Mouse (Mus musculus): ENCODE data around the gene Mapk14. TPM values are rescaled to one million over a fixed set of nuclear protein-coding genes. Genes with fewer than 3 reads are reported as not detected.

Mapk14 gene
- polyA plus RNA-seq, 1 experiment from 2014 or later: 47.2 TPM

DNA sequence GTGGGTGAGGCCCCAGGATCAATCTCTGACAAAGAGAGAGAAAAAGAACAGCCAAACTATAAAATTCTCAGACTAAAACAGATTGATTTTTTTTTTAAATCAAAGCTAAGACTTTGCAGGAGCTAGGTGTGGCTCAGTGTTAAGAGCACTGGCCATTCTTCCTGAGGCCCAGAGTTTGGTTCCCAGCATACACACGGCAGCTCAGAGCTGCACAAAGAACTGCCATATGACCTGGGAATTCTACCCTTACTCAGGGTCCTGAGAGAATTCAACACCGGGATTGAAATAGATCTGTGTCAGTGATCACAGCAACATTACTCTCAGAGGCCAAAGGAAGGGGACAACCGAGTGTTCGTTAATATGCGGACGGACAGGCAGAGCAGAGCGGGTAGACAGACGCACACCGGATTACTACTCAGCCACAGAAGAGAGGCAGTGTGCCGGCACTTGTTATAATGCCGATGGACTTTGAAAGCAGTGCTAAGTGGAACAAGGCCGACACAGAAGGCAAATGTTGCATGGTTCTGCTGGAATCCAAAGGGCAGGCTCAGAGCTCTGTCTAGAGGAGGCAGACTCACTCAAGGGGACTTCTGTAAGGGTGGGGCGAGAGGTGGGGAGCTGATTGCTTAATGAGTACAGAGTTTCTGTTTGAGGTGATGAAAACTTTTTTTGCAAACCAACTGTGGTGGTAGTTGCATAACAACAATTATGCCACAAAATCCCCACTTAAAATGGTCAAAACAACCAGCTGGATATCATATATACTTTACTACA, 8.6 kb upstream of the Mapk14 start:
- Histone ChIP-seq H3K27me3 (ENCODE audit: control insufficient read depth, insufficient read depth, low read length) (no peaks in the 10 kb centered on the region), H3K4me3 (ENCODE audit: low read depth, low read length) (no peak overlapping the region), H3K36me3 (ENCODE audit: control insufficient read depth, insufficient read depth, low read length) (no peaks in the 10 kb centered on the region), H3K4me1 (ENCODE audit: control insufficient read depth, insufficient read depth, low read length) (no peaks in the 10 kb centered on the region), H3K27ac (ENCODE audit: low read depth, low read length) (no peak overlapping the region), H3K4me2 (no peak overlapping the region), H3K9me3 (ENCODE audit: control insufficient read depth, low read length) (no peaks in the 10 kb centered on the region), H3K9ac (ENCODE audit: low read length) (no peak overlapping the region)
- no peak for ATAC-seq (ENCODE audit: low FRiP score)
- no peak for DNase-seq (ENCODE audit: low spot score, missing footprints)
- WGBS: 74% methylated on average over 13 of the region's 13 CpGs

GRCm38 (mm10) chr17:28683601-28684000, 7.5 kb upstream of the Mapk14 start:
- Histone ChIP-seq H3K4me2 (no peak overlapping the region), H3K4me3 (ENCODE audit: low read depth, low read length) (no peak overlapping the region), H3K9me3 (ENCODE audit: control insufficient read depth, low read length) (no peaks in the 10 kb centered on the region), H3K36me3 (ENCODE audit: control insufficient read depth, insufficient read depth, low read length) (no peaks in the 10 kb centered on the region), H3K9ac (ENCODE audit: low read length) (no peak overlapping the region), H3K4me1 (ENCODE audit: control insufficient read depth, insufficient read depth, low read length) (no peaks in the 10 kb centered on the region), H3K27me3 (ENCODE audit: control insufficient read depth, insufficient read depth, low read length) (0 out of 2 replicates have a peak, but pooled peaks cover 2% of the 10 kb centered on the region), H3K27ac (ENCODE audit: low read depth, low read length) (no peak overlapping the region)
- no peak for ATAC-seq (ENCODE audit: low FRiP score)
- no peak for DNase-seq (ENCODE audit: low spot score, missing footprints)
- WGBS: 62% methylated on average over 1 of the region's 1 CpGs

DNA sequence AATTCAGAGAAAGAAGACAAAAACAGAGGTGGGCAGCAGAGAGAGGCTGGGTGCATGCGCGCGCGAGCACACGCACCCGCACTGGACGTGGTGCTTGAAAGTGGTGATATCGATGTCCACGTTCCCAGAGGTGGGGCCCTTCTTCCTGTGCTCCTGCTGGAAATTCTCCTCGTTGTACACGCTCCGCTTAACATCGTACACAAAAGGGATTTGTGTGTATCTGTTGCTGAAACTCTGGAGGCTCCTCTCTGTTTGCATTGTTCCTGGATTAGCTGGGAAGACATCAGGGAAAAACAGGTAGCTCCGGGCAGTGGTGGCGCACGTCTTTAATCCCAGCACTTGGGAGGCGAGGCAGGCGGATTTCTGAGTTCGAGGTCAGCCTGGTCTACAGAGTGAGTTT, 6.5 kb upstream of the Mapk14 start:
- DNase-seq (ENCODE audit: low spot score, missing footprints) (no peak), ATAC-seq (ENCODE audit: low FRiP score) (no peak)
- H3K36me3 ChIP-seq (ENCODE audit: control insufficient read depth, insufficient read depth, low read length): no peaks in the 10 kb centered on the region
- H3K4me1 ChIP-seq (ENCODE audit: control insufficient read depth, insufficient read depth, low read length): peaks cover 4% of the 10 kb centered on the region
- no peak overlapping the region for H3K4me3 ChIP-seq (ENCODE audit: low read depth, low read length)
- H3K4me2 ChIP-seq: no peak overlapping the region
- H3K9me3 ChIP-seq (ENCODE audit: control insufficient read depth, low read length): no peaks in the 10 kb centered on the region
- 56% methylated on average over 19 of the region's 19 CpGs for WGBS
- H3K27ac ChIP-seq (ENCODE audit: low read depth, low read length): no peak overlapping the region
- peaks cover 6% of the 10 kb centered on the region for H3K27me3 ChIP-seq (ENCODE audit: control insufficient read depth, insufficient read depth, low read length)
- H3K9ac ChIP-seq (ENCODE audit: low read length): no peak overlapping the region

DNA sequence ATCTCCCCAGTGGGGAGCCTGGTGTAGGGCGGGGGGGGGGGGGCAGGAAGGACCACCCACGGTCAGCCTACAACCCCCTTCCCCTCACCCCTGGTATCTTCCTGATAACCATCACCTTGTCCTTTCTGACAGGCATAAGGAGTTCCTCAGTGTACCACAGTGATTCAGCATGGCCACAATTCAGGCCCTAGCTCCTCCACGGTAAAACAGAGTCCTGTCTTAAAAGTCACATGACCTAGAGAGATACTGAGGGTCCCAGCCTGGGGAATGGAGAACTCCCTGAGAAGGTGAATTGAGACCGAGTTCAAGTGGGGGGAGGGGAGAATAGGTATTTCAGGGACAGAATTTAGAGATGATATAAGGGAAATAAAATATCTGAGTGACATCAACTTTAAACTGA, 3.8 kb upstream of the Mapk14 start:
- Histone ChIP-seq H3K27ac (ENCODE audit: low read depth, low read length) (no peak overlapping the region), H3K4me1 (ENCODE audit: control insufficient read depth, insufficient read depth, low read length) (peaks cover 5% of the 10 kb centered on the region), H3K36me3 (ENCODE audit: control insufficient read depth, insufficient read depth, low read length) (no peaks in the 10 kb centered on the region), H3K9me3 (ENCODE audit: control insufficient read depth, low read length) (no peaks in the 10 kb centered on the region), H3K4me2 (no peak overlapping the region), H3K4me3 (ENCODE audit: low read depth, low read length) (no peak overlapping the region), H3K27me3 (ENCODE audit: control insufficient read depth, insufficient read depth, low read length) (peaks cover 6% of the 10 kb centered on the region), H3K9ac (ENCODE audit: low read length) (no peak overlapping the region)
- 48% methylated on average over 4 of the region's 4 CpGs for WGBS
- no peak for DNase-seq (ENCODE audit: low spot score, missing footprints)
- ATAC-seq (ENCODE audit: low FRiP score): no peak

GRCm38 (mm10) chr17:28689586-28690283, 1.4 kb upstream of the Mapk14 start, which contains the start of gene Slc26a8:
Slc26a8 (minus strand) TSS chr17:28690233.
- H3K4me2 ChIP-seq: peak within 1 kb of the TSS; percentile 83
- WGBS: 9% methylated on average over 40 of the region's 40 CpGs
- H3K9me3 ChIP-seq (ENCODE audit: control insufficient read depth, low read length): no peaks in the 10 kb centered on the region
- DNase-seq (ENCODE audit: low spot score, missing footprints): peak; percentile 93
- no peak for ATAC-seq (ENCODE audit: low FRiP score)
- peak within 1 kb of the TSS; percentile 92 for H3K9ac ChIP-seq (ENCODE audit: low read length)
- peaks cover 16% of the 10 kb centered on the region for H3K4me1 ChIP-seq (ENCODE audit: control insufficient read depth, insufficient read depth, low read length)
- peaks cover 6% of the 10 kb centered on the region for H3K27me3 ChIP-seq (ENCODE audit: control insufficient read depth, insufficient read depth, low read length)
- H3K4me3 ChIP-seq (ENCODE audit: low read depth, low read length): peak within 1 kb of the TSS; percentile 94
- peak within 1 kb of the TSS; percentile 40; the same call in 1 of the 2 replicates for H3K27ac ChIP-seq (ENCODE audit: low read depth, low read length)
- no peaks in the 10 kb centered on the region for H3K36me3 ChIP-seq (ENCODE audit: control insufficient read depth, insufficient read depth, low read length)

DNA sequence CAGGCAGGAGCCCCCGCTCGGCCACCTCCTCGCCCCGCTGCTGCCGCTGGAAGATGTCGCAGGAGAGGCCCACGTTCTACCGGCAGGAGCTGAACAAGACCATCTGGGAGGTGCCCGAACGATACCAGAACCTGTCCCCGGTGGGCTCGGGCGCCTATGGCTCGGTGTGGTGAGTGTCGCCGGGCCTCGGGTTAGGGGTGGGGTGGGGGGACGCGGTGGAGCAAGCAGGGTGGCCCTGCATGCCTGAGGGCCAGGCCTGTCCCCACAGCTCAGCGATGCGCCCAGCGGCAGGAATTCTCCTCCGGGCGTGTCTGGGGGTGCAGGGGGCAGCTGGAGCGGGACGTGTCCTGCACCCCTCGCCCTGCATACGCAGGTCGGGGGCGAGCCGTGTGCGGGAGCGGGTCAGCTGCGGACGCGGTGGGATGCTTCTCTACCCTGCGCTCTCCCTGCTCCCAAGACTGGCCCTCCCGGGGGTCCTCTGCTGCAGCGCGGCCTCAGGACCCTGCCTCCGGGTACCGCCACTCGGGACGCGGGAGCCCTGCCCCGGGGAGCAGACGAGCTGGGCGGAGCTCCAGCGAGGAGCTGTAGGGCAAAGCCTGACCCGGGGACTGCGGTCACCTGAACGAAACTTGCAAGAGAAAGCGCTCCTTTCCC, 685 bp downstream of the Mapk14 start:
- peak overlapping the region; percentile 92 for H3K9ac ChIP-seq (ENCODE audit: low read length)
- H3K4me1 ChIP-seq (ENCODE audit: control insufficient read depth, insufficient read depth, low read length): peaks cover 16% of the 10 kb centered on the region
- H3K4me2 ChIP-seq: peak overlapping the region; percentile 69
- ATAC-seq (ENCODE audit: low FRiP score) (peak; percentile 57), DNase-seq (ENCODE audit: low spot score, missing footprints) (peak; percentile 96)
- H3K27me3 ChIP-seq (ENCODE audit: control insufficient read depth, insufficient read depth, low read length): peaks cover 6% of the 10 kb centered on the region
- WGBS: under 1% methylated on average over 51 of the region's 53 CpGs
- H3K4me3 ChIP-seq (ENCODE audit: low read depth, low read length): peak overlapping the region; percentile 94
- H3K9me3 ChIP-seq (ENCODE audit: control insufficient read depth, low read length): no peaks in the 10 kb centered on the region
- H3K27ac ChIP-seq (ENCODE audit: low read depth, low read length): peak overlapping the region; percentile 93
- H3K36me3 ChIP-seq (ENCODE audit: control insufficient read depth, insufficient read depth, low read length): no peaks in the 10 kb centered on the region

- Histone ChIP-seq H3K27ac (ENCODE audit: low read depth, low read length) (peak overlapping the region; percentile 93; the same call in 1 of the 2 replicates), H3K4me2 (peak overlapping the region; percentile 69), H3K27me3 (ENCODE audit: control insufficient read depth, insufficient read depth, low read length) (peaks cover 6% of the 10 kb centered on the region), H3K9ac (ENCODE audit: low read length) (peak overlapping the region; percentile 92), H3K4me3 (ENCODE audit: low read depth, low read length) (peak overlapping the region; percentile 94), H3K36me3 (ENCODE audit: control insufficient read depth, insufficient read depth, low read length) (no peaks in the 10 kb centered on the region), H3K4me1 (ENCODE audit: control insufficient read depth, insufficient read depth, low read length) (peaks cover 16% of the 10 kb centered on the region), H3K9me3 (ENCODE audit: control insufficient read depth, low read length) (no peaks in the 10 kb centered on the region)
- no peak for ATAC-seq (ENCODE audit: low FRiP score)
- under 1% methylated on average over 18 of the region's 18 CpGs for WGBS
- DNase-seq (ENCODE audit: low spot score, missing footprints): peak; percentile 91
Observed at GRCm38 (mm10) chr17:28692341-28692710, 1.2 kb downstream of the Mapk14 start.

GRCm38 (mm10) chr17:28693086-28693485, 2.0 kb downstream of the Mapk14 start:
- DNase-seq (ENCODE audit: low spot score, missing footprints) (no peak), ATAC-seq (ENCODE audit: low FRiP score) (no peak)
- Histone ChIP-seq H3K4me3 (ENCODE audit: low read depth, low read length) (peak overlapping the region; percentile 94), H3K27me3 (ENCODE audit: control insufficient read depth, insufficient read depth, low read length) (peaks cover 6% of the 10 kb centered on the region), H3K9ac (ENCODE audit: low read length) (peak overlapping the region; percentile 92; the same call in 1 of the 2 replicates), H3K36me3 (ENCODE audit: control insufficient read depth, insufficient read depth, low read length) (no peaks in the 10 kb centered on the region), H3K4me1 (ENCODE audit: control insufficient read depth, insufficient read depth, low read length) (peaks cover 20% of the 10 kb centered on the region), H3K4me2 (peak overlapping the region; percentile 69), H3K9me3 (ENCODE audit: control insufficient read depth, low read length) (no peaks in the 10 kb centered on the region), H3K27ac (ENCODE audit: low read depth, low read length) (no peak overlapping the region)
- WGBS: 60% methylated on average over 3 of the region's 3 CpGs

- DNase-seq (ENCODE audit: low spot score, missing footprints) (no peak), ATAC-seq (ENCODE audit: low FRiP score) (no peak)
- Histone ChIP-seq H3K4me3 (ENCODE audit: low read depth, low read length) (no peak overlapping the region), H3K9ac (ENCODE audit: low read length) (no peak overlapping the region), H3K4me2 (no peak overlapping the region), H3K27ac (ENCODE audit: low read depth, low read length) (no peak overlapping the region), H3K4me1 (ENCODE audit: control insufficient read depth, insufficient read depth, low read length) (peaks cover 20% of the 10 kb centered on the region), H3K36me3 (ENCODE audit: control insufficient read depth, insufficient read depth, low read length) (no peaks in the 10 kb centered on the region), H3K27me3 (ENCODE audit: control insufficient read depth, insufficient read depth, low read length) (peaks cover 2% of the 10 kb centered on the region), H3K9me3 (ENCODE audit: control insufficient read depth, low read length) (no peaks in the 10 kb centered on the region)
- 47% methylated on average over 2 of the region's 2 CpGs for WGBS
Observed at GRCm38 (mm10) chr17:28694078-28694477, 2.9 kb downstream of the Mapk14 start.

All from midbrain, embryonic 11.5 days (tissue).